Mouse (Mus musculus) heart, adult 2 months (tissue): ENCODE measurements around the gene Sec24d.

ENCODE experiments used
- CTCF ChIP-seq: fragments of 200-600 bp; IDR thresholded peaks from 2 replicates; pipeline ENCODE4 v1.8.1; 2022; ENCODE audit warnings: antibody characterized with exemption, mild to moderate bottlenecking, moderate library complexity
- EP300 ChIP-seq: fragments of 200-500 bp; IDR thresholded peaks from 2 replicates; pipeline ENCODE4 v1.6.1; 2011; ENCODE audit warnings: low read depth, low read length, control low read depth; ENCODE audit not compliant: insufficient read depth
- POLR2A ChIP-seq: fragments of 200-500 bp; IDR thresholded peaks from 2 replicates; pipeline ENCODE4 v1.6.1; 2011; ENCODE audit warnings: mild to moderate bottlenecking, low read depth, low read length, control low read depth; ENCODE audit not compliant: insufficient read depth

DNA sequence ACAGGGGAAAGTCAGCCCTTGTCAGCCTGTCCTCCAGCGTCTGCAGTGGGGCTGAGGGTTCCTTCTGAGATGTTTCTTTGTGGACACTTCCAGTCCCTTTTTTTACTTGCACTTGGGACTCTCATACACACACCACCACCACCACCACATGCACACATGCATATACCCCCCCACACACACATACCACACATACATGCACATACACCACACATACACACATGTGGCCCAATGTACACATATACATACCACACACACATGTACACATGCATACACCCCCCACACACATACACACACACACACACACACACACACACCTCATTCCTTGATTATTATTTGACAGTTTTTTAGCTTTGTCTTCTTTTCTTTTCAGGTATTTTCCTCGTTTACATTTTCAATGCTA lies 73.8 kb downstream of the Sec24d start:
- TF ChIP-seq CTCF (no peak), POLR2A (no peak), EP300 (no peak)
